Mouse (Mus musculus) cerebellum, adult 2 months (tissue): Measurements from ENCODE around the gene Shroom1.

Experiments
- CTCF ChIP-seq: fragments of 200-500 bp; IDR thresholded peaks from 2 replicates; pipeline ENCODE4 v1.5.1; 2011; ENCODE audit warnings: low read depth, mild to moderate bottlenecking, control low read depth, low read length, moderate library complexity, borderline replicate concordance; ENCODE audit not compliant: insufficient read depth
- POLR2A ChIP-seq: fragments of 200-500 bp; IDR thresholded peaks from 2 replicates; pipeline ENCODE4 v1.6.1; 2011; ENCODE audit warnings: low read length, control low read depth, borderline replicate concordance; ENCODE audit not compliant: insufficient read depth

GRCm38 (mm10) chr11:53496946-53497345, 39.9 kb downstream of the Shroom1 start:
- TF ChIP-seq CTCF, result no peak
- TF ChIP-seq POLR2A, result no peak
